Mouse (Mus musculus): ENCODE measurements at regions not wholly inside any gene's neighbourhood (a gene's known extent, or its start where the extent isn't known, plus 50 kb on each side); places are given as distances from the start of the nearest gene placed in this dataset.
A peak's percentile ranks its signal among the peaks of the same experiment; 100 is the strongest.

- no peak for DNase-seq (ENCODE audit: low read depth, low spot score)
Measured at GRCm38 (mm10) chr1:70967701-70968100, 135.2 kb downstream of the Bard1 start.

GRCm38 (mm10) chr1:70964016-70964415 is 138.9 kb downstream of the Bard1 start:
- DNase-seq (ENCODE audit: low read depth, low spot score), result no peak

GRCm38 (mm10) chr1:70946564-70946963 is 156.4 kb downstream of the Bard1 start:
- DNase-seq (ENCODE audit: low read depth, low spot score), result peak; percentile 16
